Comparison of ENCODE assay signal across 25 mouse cellular contexts in the genomic region with DNA sequence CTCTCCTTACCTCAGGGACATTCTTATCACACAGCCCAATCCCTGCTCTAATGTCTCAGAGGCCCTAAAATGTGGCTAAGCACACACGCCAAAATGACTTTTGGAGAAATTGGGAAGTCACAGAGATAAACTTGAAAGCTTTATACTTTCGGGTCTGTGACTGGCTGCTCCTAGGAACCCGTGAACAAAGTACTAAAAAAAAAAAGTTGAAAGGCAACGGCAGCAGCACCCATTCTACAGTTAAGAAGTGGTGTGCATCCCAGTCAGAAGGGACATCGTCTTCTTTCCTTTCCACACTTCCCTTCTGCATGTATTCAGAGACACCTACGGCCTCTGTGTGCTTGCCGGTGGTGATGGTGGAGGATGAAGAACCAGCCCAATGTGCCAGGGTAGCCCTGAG. TPM values are rescaled to one million over a fixed set of nuclear protein-coding genes. Genes with fewer than 3 reads are reported as not detected.
"Had no signal": no experiment of that assay in that cellular context is flagged by ENCODE, and none has a peak within 500 bp of the region (broad histone marks: within the 10 kb centered on the region; RNA-seq: fewer than 3 reads in every experiment).

No protein-coding gene starts in this region.

- H3K9ac ChIP-seq: heart, embryonic 12.5 days; hindbrain, embryonic 13.5 days; hindbrain, embryonic 15.5 days; kidney, embryonic 15.5 days; limb, embryonic 12.5 days had no signal

- H3K4me2 ChIP-seq: heart, embryonic 12.5 days; hindbrain, embryonic 13.5 days; hindbrain, embryonic 15.5 days; kidney, embryonic 15.5 days; limb, embryonic 12.5 days had no signal

- H3K27ac ChIP-seq: gastrocnemius, adult 2 months; heart, embryonic 10.5 days; hindbrain, embryonic 13.5 days; hindbrain, embryonic 15.5 days; hindbrain, postnatal 0 days; kidney, embryonic 15.5 days; kidney, postnatal 0 days; limb, embryonic 10.5 days; limb, embryonic 12.5 days had no signal

- DNase-seq: gastrocnemius, adult 2 months; gastrocnemius, postnatal 10 days; gastrocnemius, postnatal 25 days; heart, adult 18-20 months; heart, postnatal 10 days; heart, postnatal 36 days; kidney, adult 11 months; kidney, adult 2 months; kidney, adult 9 months; kidney, postnatal 14 days; kidney, postnatal 36 days; layer of hippocampus, adult 9-11 months; layer of hippocampus, postnatal 36 days had no signal

- H3K9me3 ChIP-seq: heart, embryonic 10.5 days; heart, embryonic 12.5 days; hindbrain, embryonic 13.5 days; hindbrain, embryonic 15.5 days; kidney, embryonic 15.5 days; limb, embryonic 10.5 days; limb, embryonic 12.5 days had no signal

- H3K36me3 ChIP-seq: heart, embryonic 10.5 days; heart, embryonic 12.5 days; hindbrain, embryonic 13.5 days; hindbrain, embryonic 15.5 days; kidney, embryonic 15.5 days; limb, embryonic 10.5 days; limb, embryonic 12.5 days had no signal

- H3K4me1 ChIP-seq: heart, embryonic 12.5 days; kidney, embryonic 15.5 days; limb, embryonic 10.5 days; limb, embryonic 12.5 days had no signal

- ATAC-seq: hindbrain, postnatal 0 days; intestine, embryonic 16.5 days had no signal

- H3K4me3 ChIP-seq: gastrocnemius, adult 2 months; heart, embryonic 10.5 days; heart, embryonic 12.5 days; hindbrain, embryonic 13.5 days; hindbrain, embryonic 15.5 days; kidney, embryonic 15.5 days; limb, embryonic 10.5 days; limb, embryonic 12.5 days had no signal

- H3K27me3 ChIP-seq: heart, embryonic 12.5 days; hindbrain, embryonic 13.5 days; hindbrain, embryonic 15.5 days; kidney, embryonic 15.5 days; limb, embryonic 12.5 days had no signal

RNA-seq across cellular contexts. Expression of a gene that starts 14.6 kb away (rescaled TPM):
- total RNA-seq: granulocyte monocyte progenitor cell, adult 5-6 weeks; heart, adult 18-20 months; heart, adult 8-10 months; heart, postnatal 10 days; heart, postnatal 36 days had no signal
